Mouse (Mus musculus): ENCODE results near the gene Klk1.
A peak's percentile ranks its signal among the peaks of the same experiment; 100 is the strongest.

Gene Klk1

DNA sequence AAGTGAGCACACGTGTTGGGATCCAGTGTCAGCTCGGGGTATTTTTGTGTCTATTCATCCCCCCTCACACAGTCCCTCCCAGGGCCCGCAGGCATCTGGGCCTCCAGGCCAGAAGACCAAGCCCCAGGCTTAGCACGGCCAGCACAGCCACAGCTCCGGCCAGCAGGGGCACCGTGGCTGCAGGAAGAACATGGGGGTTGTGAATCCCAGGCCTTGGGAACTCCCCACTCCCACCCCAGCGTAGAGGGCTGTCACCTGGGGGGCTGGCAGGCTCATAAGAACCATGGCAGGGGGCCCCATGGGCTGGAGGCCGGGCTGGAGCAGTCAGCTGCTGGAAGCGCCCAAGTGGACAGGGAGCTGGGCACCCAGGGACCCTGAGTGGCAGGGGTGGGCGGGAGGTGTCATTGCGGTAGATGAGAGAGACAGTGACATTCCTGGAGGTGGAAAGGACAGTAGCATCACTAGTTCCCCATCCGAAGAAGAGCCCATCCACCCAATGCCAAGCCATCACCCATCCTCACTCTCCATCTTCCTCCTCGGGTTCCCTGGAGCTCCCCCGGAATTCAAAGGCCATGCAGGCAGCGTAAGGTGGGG, 28.0 kb downstream of the Klk1 start:
- DNase-seq (ENCODE audit: low spot score in 2 of 2): no peak

DNA sequence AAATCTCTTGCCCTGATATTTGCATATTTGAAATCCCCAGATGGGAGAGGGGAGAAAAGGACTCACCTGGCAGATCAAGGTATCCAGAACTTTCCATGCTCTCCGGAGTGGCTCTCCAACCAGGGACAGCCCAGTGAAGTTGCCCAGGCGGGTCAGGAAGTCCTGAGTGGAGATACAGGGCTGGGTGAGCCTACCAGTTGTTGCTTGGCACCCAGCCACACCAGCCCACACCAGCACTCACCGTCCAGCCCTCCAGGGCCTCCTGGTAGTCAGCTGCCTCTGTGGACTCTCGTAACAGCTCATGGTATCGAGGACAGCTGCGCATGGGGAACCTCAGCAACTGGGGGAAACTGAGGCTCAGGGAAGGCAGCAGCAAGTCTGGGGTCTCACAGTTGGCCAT, 29.8 kb downstream of the Klk1 start:
- DNase-seq (ENCODE audit: low spot score in 2 of 2): no peak

DNA sequence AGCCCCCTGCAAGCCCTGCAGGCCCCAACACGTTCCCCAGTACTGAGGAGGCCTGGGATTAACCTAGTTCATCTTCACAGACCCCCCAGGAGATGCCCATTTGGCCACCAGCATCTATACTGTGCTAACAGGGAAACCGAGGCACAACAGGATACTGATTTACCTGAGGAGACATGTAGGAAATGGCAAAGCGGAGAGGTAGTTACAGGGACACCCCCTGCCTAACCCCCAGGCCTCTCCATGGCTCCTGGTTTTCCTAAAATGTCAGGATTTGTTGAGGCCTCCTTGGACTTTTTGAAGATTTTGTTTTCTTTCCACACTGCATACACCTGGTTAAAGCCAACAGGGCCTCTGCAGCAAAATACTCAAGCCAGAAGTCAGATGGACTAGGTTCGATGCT, 32.1 kb downstream of the Klk1 start, which contains the start of gene Acp4:
Gene Acp4, minus strand, starts transcription at position 101 of the 400 bp plus-strand sequence.
- no peak for DNase-seq (ENCODE audit: low spot score in 2 of 2)

DNA sequence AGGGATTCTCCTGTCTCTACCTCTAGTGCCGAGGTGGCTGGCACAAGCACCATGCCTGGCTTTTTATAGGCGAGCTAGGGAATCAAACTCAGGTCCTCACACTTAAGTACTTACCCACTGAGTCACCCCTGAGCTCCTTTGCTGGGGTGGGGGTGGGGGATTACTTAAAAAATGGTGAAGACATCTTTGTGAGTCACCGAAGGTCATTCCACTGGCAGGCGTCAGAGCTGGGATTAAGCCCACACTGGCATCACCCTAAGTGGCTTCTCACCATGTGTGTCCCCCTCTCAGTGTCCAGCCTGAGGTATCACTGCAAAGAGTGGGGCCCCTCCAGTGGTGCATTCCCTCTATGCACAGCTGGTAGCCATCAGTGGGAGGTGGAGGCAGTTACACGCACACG, 35.2 kb downstream of the Klk1 start:
- no peak for DNase-seq (ENCODE audit: low spot score in 2 of 2)

DNA sequence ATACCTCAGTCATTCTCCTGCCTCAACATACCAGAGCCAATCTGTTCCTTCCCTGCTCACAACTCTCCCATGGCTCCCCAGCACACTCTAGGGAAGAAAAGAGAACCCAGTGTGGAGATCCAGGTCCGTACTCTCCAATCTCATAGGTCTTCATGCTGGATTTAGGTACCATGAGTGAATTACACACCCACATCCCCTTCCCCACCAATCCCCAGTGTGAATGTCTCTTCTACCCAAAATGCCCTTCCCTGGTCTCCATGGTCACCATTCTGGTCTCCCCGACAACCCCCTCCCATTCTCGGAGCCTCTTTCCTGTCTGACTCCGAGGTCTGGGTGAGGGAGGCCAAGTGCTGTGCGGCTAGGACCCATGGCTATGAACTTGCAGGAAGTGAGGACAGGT, 36.0 kb downstream of the Klk1 start, which contains the start of gene Gm15517:
Gene Gm15517, plus strand, starts transcription at position 301 of the 400 bp plus-strand sequence.
- no peak for DNase-seq (ENCODE audit: low spot score in 2 of 2)

DNA sequence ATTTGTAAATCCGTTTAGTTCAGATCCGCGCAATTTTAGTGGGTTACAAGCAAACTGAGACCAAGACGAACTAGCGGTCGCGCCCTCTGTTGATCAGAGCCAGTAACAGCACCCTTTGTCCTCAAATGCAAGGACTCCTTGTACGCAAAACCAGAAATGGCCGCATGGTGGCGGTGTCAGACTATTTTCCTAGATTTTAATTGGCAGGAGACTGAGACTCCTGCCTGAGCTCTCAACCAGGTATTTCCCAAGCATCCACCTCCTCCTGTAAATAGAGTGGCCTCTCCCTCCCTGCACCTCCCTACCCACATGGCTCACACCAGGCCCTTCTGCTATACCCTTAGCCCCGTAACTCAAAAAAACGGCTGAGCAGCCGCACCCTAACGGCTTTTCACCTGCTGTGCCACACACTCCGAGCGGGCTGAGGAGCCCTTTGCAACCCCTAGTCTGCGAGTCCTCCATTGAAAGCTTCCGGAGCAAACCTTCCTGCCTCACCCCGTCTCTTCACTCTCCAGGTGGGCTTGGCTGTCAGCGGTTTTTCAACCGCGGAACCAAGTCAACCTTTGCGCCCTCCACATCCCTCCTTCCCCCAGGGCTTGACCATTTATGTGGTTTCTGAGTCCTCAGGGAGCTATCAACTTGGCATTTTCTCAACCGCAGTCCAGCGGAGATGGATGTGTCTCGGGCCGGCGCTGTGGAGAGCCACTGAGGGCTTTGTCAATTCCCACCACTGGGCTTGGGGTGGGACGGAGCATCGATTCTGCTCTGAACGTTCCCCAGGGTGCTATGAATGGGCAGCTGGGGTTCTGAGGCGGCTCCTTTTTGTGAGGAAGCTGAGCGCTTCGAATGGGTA, 37.9 kb downstream of the Klk1 start:
- peak; percentile 85 to 91 for DNase-seq (ENCODE audit: low spot score in 2 of 2)

DNA sequence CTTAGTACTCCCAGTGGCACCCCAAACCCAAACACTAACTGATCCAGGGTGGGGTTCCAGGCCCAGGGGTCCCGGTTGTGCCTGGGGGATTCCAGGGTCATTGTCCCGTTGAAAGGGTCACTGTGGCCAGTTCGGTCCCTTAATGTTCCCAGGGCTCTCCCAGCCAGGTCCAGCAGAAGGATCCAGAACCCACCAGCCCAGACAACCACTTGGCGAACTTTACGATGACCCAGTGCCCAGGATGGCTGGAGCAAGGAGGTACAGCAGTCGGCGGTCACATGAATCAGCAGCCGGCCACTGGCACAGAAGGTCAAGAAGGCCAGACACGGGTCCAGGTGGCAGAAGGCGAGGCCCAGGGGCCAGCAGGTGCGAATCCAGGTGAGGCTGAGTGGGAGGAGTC, 43.0 kb downstream of the Klk1 start:
- no peak for DNase-seq (ENCODE audit: low spot score in 2 of 2)

DNA sequence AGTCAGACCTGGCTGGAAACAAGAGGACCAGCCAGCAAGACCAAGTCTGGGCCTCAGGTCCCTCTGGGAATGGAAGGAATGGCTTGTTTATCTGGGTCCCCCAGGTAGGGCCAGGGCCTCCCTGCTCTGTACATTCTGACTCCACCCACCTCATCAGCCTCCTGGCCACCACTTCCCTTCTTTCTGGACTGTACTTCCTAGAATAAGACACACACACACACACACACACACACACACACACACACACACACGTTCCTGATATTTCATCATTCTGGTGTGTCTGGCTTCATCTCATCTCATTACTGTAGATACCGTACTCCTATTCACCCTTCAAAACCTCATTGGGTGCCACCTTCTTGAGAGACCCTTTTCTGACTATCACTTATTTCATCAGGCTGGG, 44.2 kb downstream of the Klk1 start:
- DNase-seq (ENCODE audit: low spot score in 2 of 2): no peak

DNA sequence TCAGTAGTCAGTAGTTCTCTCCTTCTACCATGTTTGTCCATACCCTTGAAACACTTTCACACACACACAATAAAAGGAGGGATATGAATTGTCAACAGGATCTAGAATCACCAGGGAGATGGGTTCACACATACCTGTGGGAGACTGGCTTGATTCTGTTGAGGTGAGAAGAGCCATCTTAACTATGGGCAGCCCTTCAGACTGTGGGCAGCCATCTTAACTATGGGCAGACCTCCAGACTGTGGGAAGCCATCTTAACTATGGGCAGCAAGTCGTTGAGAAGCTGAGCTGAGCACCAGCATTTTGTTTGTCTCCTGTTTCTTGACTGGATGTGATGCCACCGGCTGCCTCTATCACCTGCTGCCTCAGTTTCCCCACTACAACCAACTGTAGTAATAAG, 46.1 kb downstream of the Klk1 start:
- no peak for DNase-seq (ENCODE audit: low spot score in 2 of 2)

DNA sequence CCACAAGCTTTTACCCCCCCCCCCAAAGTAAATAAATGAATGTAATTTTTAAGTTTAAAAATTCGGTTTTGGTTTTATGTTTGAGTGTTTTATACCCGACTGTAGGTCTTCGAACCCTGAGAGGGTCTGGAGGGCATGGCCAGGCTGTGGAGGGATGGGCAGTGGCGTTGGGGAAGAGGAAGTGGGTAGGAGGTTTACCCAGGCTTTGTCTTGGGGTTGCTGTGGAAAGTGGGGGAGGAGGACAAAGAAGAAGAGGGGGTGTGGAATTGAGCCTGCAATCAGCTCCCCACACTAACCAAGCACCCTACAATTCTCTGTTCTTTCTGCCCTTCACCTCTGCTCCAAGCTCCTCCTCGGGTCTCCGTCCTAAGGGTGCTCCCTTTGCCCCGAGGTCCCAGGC, 47.4 kb downstream of the Klk1 start:
- DNase-seq (ENCODE audit: low spot score in 2 of 2): no peak

DNA sequence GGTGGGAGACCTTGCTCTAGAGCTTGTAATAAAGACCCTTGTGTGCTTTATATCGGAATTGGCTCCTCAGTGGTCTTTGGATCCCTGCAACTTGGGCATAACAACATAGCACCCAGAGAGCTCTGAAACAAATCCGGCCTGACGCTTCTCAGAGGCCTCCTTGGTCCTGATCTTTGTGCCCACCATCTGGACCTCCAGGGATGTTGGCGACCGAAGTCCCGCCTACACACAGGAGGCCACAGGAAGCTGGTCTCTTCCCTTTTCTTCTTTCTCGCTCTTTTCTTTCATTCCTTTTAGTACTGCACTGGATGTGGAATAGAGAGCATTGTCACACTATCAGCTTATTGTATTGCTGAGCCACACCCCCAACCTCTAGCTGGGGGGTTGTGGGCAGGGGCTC, 48.3 kb downstream of the Klk1 start:
- no peak for DNase-seq (ENCODE audit: low spot score in 2 of 2)

DNA sequence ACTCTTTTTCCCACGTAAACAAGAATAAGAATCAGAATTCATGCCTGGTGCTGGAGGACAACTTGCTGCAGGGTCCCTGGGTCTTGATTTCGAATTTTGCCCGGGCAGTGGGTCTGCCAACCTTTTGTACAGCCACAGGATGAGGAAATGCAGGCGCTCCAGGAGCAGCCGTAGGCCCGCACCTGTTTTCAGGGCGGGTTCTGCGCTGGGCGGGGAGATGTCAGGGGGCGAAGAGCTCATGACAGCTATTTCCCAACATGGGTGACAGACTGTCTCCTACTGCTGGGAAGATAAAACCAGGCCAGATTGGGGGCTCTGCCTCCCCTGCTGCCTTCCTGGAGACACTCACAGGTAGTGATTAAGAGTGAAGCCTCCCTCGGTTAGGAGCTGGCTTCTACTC, 48.9 kb downstream of the Klk1 start:
- no peak for DNase-seq (ENCODE audit: low spot score in 2 of 2)

DNA sequence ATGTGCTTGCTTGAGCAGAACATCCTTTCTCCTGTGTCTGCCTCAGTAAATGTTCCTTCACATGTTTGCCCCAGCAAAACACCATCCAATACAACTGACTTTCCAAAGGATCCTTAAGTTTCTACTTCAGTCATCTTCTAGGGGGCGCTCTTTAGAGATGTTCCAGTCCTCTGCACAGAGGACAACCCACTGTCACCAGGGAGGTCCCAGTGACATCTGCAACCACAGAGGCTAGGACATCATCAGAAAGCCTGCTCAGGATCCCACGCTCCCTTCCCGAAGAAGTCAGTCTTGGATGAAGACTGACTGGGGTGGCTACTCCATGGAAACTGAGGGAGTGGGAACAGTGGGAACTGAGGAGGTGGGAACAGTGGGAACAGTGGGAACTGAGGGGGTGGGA, 50.4 kb downstream of the Klk1 start:
- no peak for DNase-seq (ENCODE audit: low spot score in 2 of 2)

DNA sequence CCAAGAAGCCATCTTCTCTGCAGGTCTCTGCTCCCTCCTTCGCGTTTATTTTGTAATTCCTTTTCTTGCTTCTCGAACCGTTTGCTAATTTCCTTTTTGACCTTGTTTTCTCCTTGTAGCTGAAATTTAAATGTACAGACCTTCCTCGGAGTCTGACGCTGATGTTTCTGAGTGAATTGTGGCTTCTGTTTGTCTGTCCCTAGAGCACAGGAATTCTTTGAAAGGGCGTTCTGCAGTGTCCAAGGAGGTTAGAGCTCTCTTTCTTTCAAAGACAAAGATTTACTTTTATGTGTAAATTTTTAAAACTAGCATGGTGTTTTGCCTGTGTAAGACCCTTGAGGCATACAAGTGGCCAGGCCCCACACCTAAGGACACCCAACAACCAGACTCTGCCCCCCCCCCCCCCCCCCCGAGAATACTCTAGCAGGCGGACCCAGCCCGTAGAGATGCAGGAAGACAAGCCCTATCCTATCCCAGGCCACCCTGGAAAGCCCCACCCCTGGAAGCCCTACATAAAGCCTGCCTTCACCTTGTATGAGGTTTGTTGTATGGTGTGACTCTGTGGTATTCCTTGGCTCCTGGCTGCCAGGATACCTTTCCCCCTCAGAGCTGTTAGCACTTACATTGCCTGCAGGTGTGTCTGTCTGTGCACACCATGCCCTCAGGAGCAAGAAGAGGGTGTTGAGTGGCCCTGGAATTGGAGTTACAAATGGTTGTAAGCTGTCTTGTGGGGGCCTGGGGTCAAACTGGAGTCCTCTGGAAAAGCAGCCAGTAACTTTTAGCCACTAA, 51.5 kb downstream of the Klk1 start:
- no peak for DNase-seq (ENCODE audit: low spot score in 2 of 2)

DNA sequence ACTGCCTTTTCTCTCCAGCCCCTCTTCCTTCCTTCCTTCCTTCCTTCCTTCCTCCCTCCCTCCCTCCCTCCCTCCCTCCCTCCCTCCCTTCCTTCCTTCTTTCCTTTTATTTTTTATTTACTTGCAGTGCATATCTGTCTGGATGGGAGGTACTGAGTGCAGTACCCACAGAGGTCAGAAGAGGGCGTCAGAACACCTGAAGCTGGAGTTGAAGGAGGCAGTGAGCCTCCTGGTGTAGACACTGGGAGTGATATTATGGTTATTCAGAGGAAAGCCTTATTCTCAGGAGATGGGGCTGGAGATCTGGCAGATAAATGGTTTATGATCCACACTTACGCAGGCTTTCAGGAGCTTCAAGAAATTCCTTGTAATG, 52.1 kb downstream of the Klk1 start:
- peak; percentile 41 to 62 for DNase-seq (ENCODE audit: low spot score in 2 of 2)

Data from natural killer cell, adult 2 months (primary cell).